Mouse (Mus musculus) kidney, embryonic 14.5 days (tissue): ENCODE results near the gene Prl8a1. TPM values are rescaled to one million over a fixed set of nuclear protein-coding genes. Genes with fewer than 3 reads are reported as not detected.

Experiments
- ATAC-seq: fragments of 200-750 bp; cut with Nextera tagmentation; 2 replicates; pipeline ENCODE4 v1.8.0; 2017; ENCODE audit warnings: moderate number of reproducible peaks, mild to moderate bottlenecking, moderate TSS enrichment, moderate library complexity; ENCODE audit not compliant: low FRiP score, low TSS enrichment
- H3K27ac ChIP-seq: fragments of 300-500 bp; sonication (generic); 2 replicates; pipeline ENCODE4 v1.5.1; 2014; ENCODE audit warnings: low read depth, mild to moderate bottlenecking, low read length, moderate library complexity, mixed read lengths
- H3K27me3 ChIP-seq: fragments of 300-500 bp; sonication (generic); 2 replicates; pipeline ENCODE4 v1.6.1; 2014; ENCODE audit warnings: mild to moderate bottlenecking, low read length; ENCODE audit not compliant: control insufficient read depth, insufficient read depth
- H3K36me3 ChIP-seq: fragments of 300-500 bp; sonication (generic); 2 replicates; pipeline ENCODE4 v1.6.1; 2014; ENCODE audit warnings: low read length, mixed read lengths; ENCODE audit not compliant: control insufficient read depth, insufficient read depth
- H3K4me1 ChIP-seq: fragments of 300-500 bp; sonication (generic); 2 replicates; pipeline ENCODE4 v1.6.1; 2014; ENCODE audit warnings: low read length, mixed read lengths; ENCODE audit not compliant: control insufficient read depth, insufficient read depth
- H3K4me2 ChIP-seq: fragments of 300-500 bp; sonication (generic); replicated peaks from 2 replicates; pipeline ENCODE4 v1.6.1; 2014; ENCODE audit warnings: low read depth, mild to moderate bottlenecking, low read length
- H3K4me3 ChIP-seq: fragments of 300-500 bp; sonication (generic); 2 replicates; pipeline ENCODE4 v1.5.1; 2014; ENCODE audit warnings: mild to moderate bottlenecking, low read length
- H3K9ac ChIP-seq: fragments of 300-500 bp; sonication (generic); 2 replicates; pipeline ENCODE4 v1.6.1; 2014; ENCODE audit warnings: low read depth, mild to moderate bottlenecking, low read length, moderate library complexity
- H3K9me3 ChIP-seq: fragments of 300-500 bp; sonication (generic); 2 replicates; pipeline ENCODE4 v1.6.1; 2016; ENCODE audit warnings: low read length; ENCODE audit not compliant: control insufficient read depth
- WGBS: fragments of 180-500 bp; shearing (Covaris S2); extraction: QIAGEN DNeasy Blood & Tissue Kit; methylation state at CpG from one replicate; pipeline ENCODE4 v1.1.7; 2014; 5-methylcytosine and 5-hydroxymethylcytosine counted together
- polyA plus RNA-seq: library from polyadenylated mRNA; unstranded; fragments of >200 nt; fragmentation: Nextera tagmentation; extraction: Ambion mirVana; gene quantifications from 2 replicates; pipeline ENCODE4 v1.2.1, GENCODE M21; 2014

Gene Prl8a1
- polyA plus RNA-seq = not detected in 2 replicates

GRCm38 (mm10) chr13:27582071-27582470 lies at the start of gene Prl8a1:
Gene Prl8a1, minus strand, starts transcription at chr13:27582171.
- no peak for ATAC-seq
- Histone ChIP-seq H3K4me2 (no peak within 1 kb of the TSS), H3K36me3 (no peaks in the 10 kb centered on the region), H3K27me3 (no peaks in the 10 kb centered on the region), H3K9me3 (no peaks in the 10 kb centered on the region), H3K4me1 (no peaks in the 10 kb centered on the region), H3K27ac (no peak within 1 kb of the TSS), H3K9ac (no peak within 1 kb of the TSS), H3K4me3 (no peak within 1 kb of the TSS)
- WGBS = 83% methylated on average over 2 of the region's 2 CpGs

GRCm38 (mm10) chr13:27610482-27610881 lies 28.5 kb upstream of the Prl8a1 start, which contains the start of gene Prl7b1:
Gene Prl7b1, minus strand, starts transcription at chr13:27610582.
- H3K36me3 ChIP-seq = no peaks in the 10 kb centered on the region
- H3K9ac ChIP-seq = no peak within 1 kb of the TSS
- no peaks in the 10 kb centered on the region for H3K27me3 ChIP-seq
- H3K4me3 ChIP-seq = no peak within 1 kb of the TSS
- H3K4me1 ChIP-seq = no peaks in the 10 kb centered on the region
- 73% methylated on average over 4 of the region's 4 CpGs for WGBS
- H3K27ac ChIP-seq = no peak within 1 kb of the TSS
- no peaks in the 10 kb centered on the region for H3K9me3 ChIP-seq
- H3K4me2 ChIP-seq = no peak within 1 kb of the TSS
- no peak for ATAC-seq

- no peak for ATAC-seq
- H3K27me3 ChIP-seq = no peaks in the 10 kb centered on the region
- no peaks in the 10 kb centered on the region for H3K9me3 ChIP-seq
- H3K9ac ChIP-seq = no peak within 1 kb of the TSS
- no peak within 1 kb of the TSS for H3K4me3 ChIP-seq
- WGBS = 85% methylated on average over 2 of the region's 2 CpGs
- H3K4me1 ChIP-seq = no peaks in the 10 kb centered on the region
- no peak within 1 kb of the TSS for H3K4me2 ChIP-seq
- H3K36me3 ChIP-seq = no peaks in the 10 kb centered on the region
- no peak within 1 kb of the TSS for H3K27ac ChIP-seq
These were observed 17.5 kb downstream of the Prl8a1 start, which contains the start of gene Prl8a9 for GRCm38 (mm10) chr13:27564506-27564905. Gene Prl8a9, minus strand, starts transcription at chr13:27564606.

GRCm38 (mm10) chr13:27553336-27553735 lies 28.6 kb downstream of the Prl8a1 start:
- no peak for ATAC-seq
- Histone ChIP-seq H3K9ac (no peak overlapping the region), H3K4me3 (no peak overlapping the region), H3K27ac (no peak overlapping the region), H3K27me3 (no peaks in the 10 kb centered on the region), H3K4me1 (no peaks in the 10 kb centered on the region), H3K36me3 (no peaks in the 10 kb centered on the region), H3K9me3 (no peaks in the 10 kb centered on the region), H3K4me2 (no peak overlapping the region)

Other genes with a start within 250 kb of the Prl8a1 start
- not detected in 2 replicates for gene Prl8a2, start 236.5 kb downstream of the Prl8a1 start, polyA plus RNA-seq
- not detected in 2 replicates for gene Prl2b1, start 191.3 kb downstream of the Prl8a1 start, polyA plus RNA-seq
- gene Prl8a6, start 143.5 kb downstream of the Prl8a1 start, polyA plus RNA-seq = not detected in 2 replicates
- gene Prl8a8, start 69.0 kb downstream of the Prl8a1 start, polyA plus RNA-seq = not detected in 2 replicates
- not detected in 2 replicates for gene Prl8a9, start 17.6 kb downstream of the Prl8a1 start, polyA plus RNA-seq
- not detected in 2 replicates for gene Prl7b1, start 28.4 kb upstream of the Prl8a1 start, polyA plus RNA-seq
- gene Prl7a1, start 60.3 kb upstream of the Prl8a1 start, polyA plus RNA-seq = not detected in 2 replicates
- gene Prl7a2, start 85.9 kb upstream of the Prl8a1 start, polyA plus RNA-seq = not detected in 2 replicates
- gene Prl7d1, start 134.6 kb upstream of the Prl8a1 start, polyA plus RNA-seq = not detected in 2 replicates
- gene Prl7c1, start 198.6 kb upstream of the Prl8a1 start, polyA plus RNA-seq = not detected in 2 replicates
- not detected in 2 replicates for gene Prl2a1, start 219.5 kb upstream of the Prl8a1 start, polyA plus RNA-seq